10 mouse cellular contexts compared by ENCODE assay signal in genomic region chr9:49623934-49624505, GRCm38 (mm10).
A peak's percentile ranks its signal among the peaks of the same experiment; 100 is the strongest.
DNase-seq lines count a peak whose midpoint lies in the region; ATAC-seq and TF ChIP-seq lines count a peak whose summit lies in the region.
"Had no signal": no experiment of that assay in that cellular context is flagged by ENCODE, and none has a peak within 500 bp of the region (broad histone marks: within the 10 kb centered on the region; RNA-seq: fewer than 3 reads in every experiment).

No protein-coding gene starts in this region.

- H3K27me3 ChIP-seq in hindbrain, embryonic 10.5 days (ENCODE audit: insufficient read depth, poor library complexity, severe bottlenecking) = no peaks in the 10 kb centered on the region
- no peaks in the 10 kb centered on the region for H3K27me3 ChIP-seq in midbrain, embryonic 12.5 days
- no peaks in the 10 kb centered on the region for H3K27me3 ChIP-seq in intestine, postnatal 0 days (replicated peaks; ENCODE audit: control insufficient read depth, insufficient read depth, low read length)
- H3K27me3 ChIP-seq in liver, postnatal 0 days (ENCODE audit: insufficient read depth, low read length) = no peaks in the 10 kb centered on the region
- H3K27me3 ChIP-seq: embryonic facial prominence, embryonic 13.5 days had no signal

- H3K4me2 ChIP-seq in midbrain, embryonic 12.5 days (replicated peaks) = no peak overlapping the region
- no peak overlapping the region for H3K4me2 ChIP-seq in intestine, postnatal 0 days (replicated peaks; ENCODE audit: low read depth)
- no peak overlapping the region for H3K4me2 ChIP-seq in liver, postnatal 0 days (ENCODE audit: low read depth, low read length)
- H3K4me2 ChIP-seq: embryonic facial prominence, embryonic 13.5 days had no signal

- peak overlapping the region; percentile 76 for H3K27ac ChIP-seq in hindbrain, embryonic 10.5 days
- peak overlapping the region; percentile 75 for H3K27ac ChIP-seq in midbrain, embryonic 12.5 days (replicated peaks)
- no peak overlapping the region for H3K27ac ChIP-seq in intestine, postnatal 0 days (ENCODE audit: low read depth, low read length)
- H3K27ac ChIP-seq in liver, postnatal 0 days (ENCODE audit: low read depth) = no peak overlapping the region
- H3K27ac ChIP-seq: embryonic facial prominence, embryonic 13.5 days had no signal

- H3K4me1 ChIP-seq in hindbrain, embryonic 10.5 days (replicated peaks) = peaks cover 18% of the 10 kb centered on the region
- peaks cover 26% of the 10 kb centered on the region for H3K4me1 ChIP-seq in midbrain, embryonic 12.5 days
- no peaks in the 10 kb centered on the region for H3K4me1 ChIP-seq in intestine, postnatal 0 days (replicated peaks; ENCODE audit: control insufficient read depth, insufficient read depth, low read length)
- H3K4me1 ChIP-seq in liver, postnatal 0 days (ENCODE audit: insufficient read depth) = no peaks in the 10 kb centered on the region

- no peaks in the 10 kb centered on the region for H3K36me3 ChIP-seq in hindbrain, embryonic 10.5 days
- no peaks in the 10 kb centered on the region for H3K36me3 ChIP-seq in midbrain, embryonic 12.5 days
- no peaks in the 10 kb centered on the region for H3K36me3 ChIP-seq in intestine, postnatal 0 days (ENCODE audit: control insufficient read depth, insufficient read depth)
- H3K36me3 ChIP-seq in liver, postnatal 0 days (replicated peaks; ENCODE audit: insufficient read depth, low read length) = no peaks in the 10 kb centered on the region
- H3K36me3 ChIP-seq: embryonic facial prominence, embryonic 13.5 days had no signal

- WGBS in hindbrain, embryonic 10.5 days = 43% methylated on average over 3 of the region's 3 CpGs
- WGBS in midbrain, embryonic 12.5 days = 39% methylated on average over 3 of the region's 3 CpGs
- 61% methylated on average over 3 of the region's 3 CpGs for WGBS in intestine, postnatal 0 days
- WGBS in liver, postnatal 0 days (ENCODE audit: insufficient replicate concordance) = 49% methylated on average over 3 of the region's 3 CpGs

- no peak for TF ChIP-seq EP300 in liver, postnatal 0 days (IDR thresholded peaks at IDR 0.05; ENCODE audit: low read depth)

- H3K4me3 ChIP-seq in hindbrain, embryonic 10.5 days = no peak overlapping the region
- no peak overlapping the region for H3K4me3 ChIP-seq in midbrain, embryonic 12.5 days
- no peak overlapping the region for H3K4me3 ChIP-seq in intestine, postnatal 0 days (ENCODE audit: low read depth, low read length)
- no peak overlapping the region for H3K4me3 ChIP-seq in liver, postnatal 0 days (ENCODE audit: low read depth, low read length)
- H3K4me3 ChIP-seq: embryonic facial prominence, embryonic 13.5 days had no signal

- TF ChIP-seq CTCF in intestine, postnatal 0 days (IDR thresholded peaks at IDR 0.05; ENCODE audit: low read depth) = no peak
- no peak for TF ChIP-seq CTCF in liver, postnatal 0 days (IDR thresholded peaks at IDR 0.05; ENCODE audit: low read depth)

- peak; percentile 38 for DNase-seq in right cerebral cortex, adult 18-20 months
- DNase-seq in right cerebral cortex, postnatal 4 days = no peak
- no peak for DNase-seq in hindbrain, embryonic 10.5 days (ENCODE audit: low spot score)
- DNase-seq in liver, postnatal 0 days = no peak
- DNase-seq: liver; spleen, adult 18-20 months had no signal

- ATAC-seq in midbrain, embryonic 12.5 days (ENCODE audit: low FRiP score, low read depth) = peak; percentile 60; the same call in 1 of the 2 replicates
- no peak for ATAC-seq in intestine, postnatal 0 days
- ATAC-seq in erythroid progenitor cell, adult 5-6 weeks (replicated peaks; ENCODE audit: low FRiP score, poor library complexity, severe bottlenecking) = no peak
- ATAC-seq in liver, postnatal 0 days = no peak

- H3K9me3 ChIP-seq in hindbrain, embryonic 10.5 days = no peaks in the 10 kb centered on the region
- H3K9me3 ChIP-seq in midbrain, embryonic 12.5 days = no peaks in the 10 kb centered on the region
- H3K9me3 ChIP-seq in intestine, postnatal 0 days (ENCODE audit: control insufficient read depth) = no peaks in the 10 kb centered on the region
- no peaks in the 10 kb centered on the region for H3K9me3 ChIP-seq in liver, postnatal 0 days (ENCODE audit: low read length)
- H3K9me3 ChIP-seq: embryonic facial prominence, embryonic 13.5 days had no signal

- H3K9ac ChIP-seq in midbrain, embryonic 12.5 days (replicated peaks) = no peak overlapping the region
- no peak overlapping the region for H3K9ac ChIP-seq in intestine, postnatal 0 days (ENCODE audit: low read depth, low read length)
- no peak overlapping the region for H3K9ac ChIP-seq in liver, postnatal 0 days (replicated peaks)
- H3K9ac ChIP-seq: embryonic facial prominence, embryonic 13.5 days had no signal

Comparison
In these comparisons a context has a peak if more than half of its experiments do, and no peak if none do; other contexts are left out.
1. H3K27ac ChIP-seq: peak in hindbrain, embryonic 10.5 days (single experiment) and midbrain, embryonic 12.5 days (single experiment); none in intestine, postnatal 0 days (single experiment) and liver, postnatal 0 days (single experiment).